Mouse (Mus musculus) embryonic facial prominence, embryonic 13.5 days (tissue): ENCODE measurements around the gene Elavl1. TPM values are rescaled to one million over a fixed set of nuclear protein-coding genes. Genes with fewer than 3 reads are reported as not detected.

Experiments used
- ATAC-seq: fragments of 200-750 bp; cut with Nextera tagmentation; 2 replicates; pipeline ENCODE4 v1.8.0; 2017; ENCODE audit warnings: low read depth; ENCODE audit not compliant: insufficient number of reproducible peaks, insufficient read depth, low FRiP score, low TSS enrichment
- H3K27ac ChIP-seq: fragments of 300-500 bp; sonication (generic); 2 replicates; pipeline ENCODE4 v1.5.1; 2015; ENCODE audit warnings: moderate library complexity, mild to moderate bottlenecking, inconsistent platforms
- H3K27me3 ChIP-seq: fragments of 300-500 bp; sonication (generic); 2 replicates; pipeline ENCODE4 v1.6.1; 2015; ENCODE audit warnings: mild to moderate bottlenecking, inconsistent platforms
- H3K36me3 ChIP-seq: fragments of 300-500 bp; sonication (generic); 2 replicates; pipeline ENCODE4 v1.6.1; 2015; ENCODE audit warnings: mild to moderate bottlenecking, inconsistent platforms
- H3K4me1 ChIP-seq: fragments of 300-500 bp; sonication (generic); 2 replicates; pipeline ENCODE4 v1.6.1; 2015; ENCODE audit warnings: inconsistent platforms
- H3K4me2 ChIP-seq: fragments of 300-500 bp; sonication (generic); 2 replicates; pipeline ENCODE4 v1.6.1; 2015; ENCODE audit warnings: moderate library complexity, mild to moderate bottlenecking, inconsistent platforms
- H3K4me3 ChIP-seq: fragments of 300-500 bp; sonication (generic); 2 replicates; pipeline ENCODE4 v1.5.1; 2015; ENCODE audit warnings: mild to moderate bottlenecking, inconsistent platforms
- H3K9ac ChIP-seq: fragments of 300-500 bp; sonication (generic); 2 replicates; pipeline ENCODE4 v1.6.1; 2015; ENCODE audit warnings: mild to moderate bottlenecking, inconsistent platforms
- H3K9me3 ChIP-seq: fragments of 300-500 bp; sonication (generic); 2 replicates; pipeline ENCODE4 v1.6.1; 2016; ENCODE audit warnings: inconsistent platforms
- WGBS: fragments of 180-500 bp; shearing (Covaris S2); methylation state at CpG from one replicate; pipeline ENCODE4 v1.1.7; 2015; ENCODE audit warnings: mixed read lengths; 5-methylcytosine and 5-hydroxymethylcytosine counted together
- polyA plus RNA-seq: library from polyadenylated mRNA; unstranded; fragments of >200 nt; fragmentation: Nextera tagmentation; extraction: Ambion mirVana; gene quantifications from 2 replicates; pipeline ENCODE4 v1.2.1, GENCODE M21; 2015

The Elavl1 gene
- polyA plus RNA-seq, 1 experiment from 2014 or later: 263 TPM

- Histone ChIP-seq H3K27ac (no peak overlapping the region), H3K4me1 (peaks cover 50% of the 10 kb centered on the region), H3K9me3 (no peaks in the 10 kb centered on the region), H3K36me3 (peaks cover 30% of the 10 kb centered on the region), H3K9ac (no peak overlapping the region), H3K4me3 (no peak overlapping the region), H3K27me3 (no peaks in the 10 kb centered on the region), H3K4me2 (no peak overlapping the region)
- 69% methylated on average over 2 of the region's 2 CpGs for WGBS
- no peak for ATAC-seq
Observed at GRCm38 (mm10) chr8:4321031-4321430, 4.2 kb downstream of the Elavl1 start.

GRCm38 (mm10) chr8:4320404-4320803 lies 4.8 kb downstream of the Elavl1 start:
- no peaks in the 10 kb centered on the region for H3K9me3 ChIP-seq
- 93% methylated on average over 1 of the region's 1 CpGs for WGBS
- H3K27me3 ChIP-seq: no peaks in the 10 kb centered on the region
- H3K9ac ChIP-seq: no peak overlapping the region
- H3K4me2 ChIP-seq: no peak overlapping the region
- H3K27ac ChIP-seq: no peak overlapping the region
- no peak overlapping the region for H3K4me3 ChIP-seq
- peaks cover 49% of the 10 kb centered on the region for H3K4me1 ChIP-seq
- peaks cover 30% of the 10 kb centered on the region for H3K36me3 ChIP-seq
- no peak for ATAC-seq

GRCm38 (mm10) chr8:4319573-4319872 lies 5.7 kb downstream of the Elavl1 start:
- Histone ChIP-seq H3K4me1 (peaks cover 49% of the 10 kb centered on the region), H3K9ac (no peak overlapping the region), H3K4me2 (no peak overlapping the region), H3K27me3 (no peaks in the 10 kb centered on the region), H3K27ac (no peak overlapping the region), H3K4me3 (no peak overlapping the region), H3K36me3 (peaks cover 30% of the 10 kb centered on the region), H3K9me3 (no peaks in the 10 kb centered on the region)
- WGBS: over 99% methylated on average over 11 of the region's 11 CpGs
- no peak for ATAC-seq

GRCm38 (mm10) chr8:4318796-4319572 lies 6.2 kb downstream of the Elavl1 start:
- Histone ChIP-seq H3K9ac (no peak overlapping the region), H3K4me2 (no peak overlapping the region), H3K27ac (no peak overlapping the region), H3K4me3 (no peak overlapping the region), H3K4me1 (peaks cover 52% of the 10 kb centered on the region), H3K9me3 (no peaks in the 10 kb centered on the region), H3K27me3 (no peaks in the 10 kb centered on the region), H3K36me3 (peaks cover 30% of the 10 kb centered on the region)
- no peak for ATAC-seq
- WGBS: 73% methylated on average over 2 of the region's 2 CpGs

- WGBS: 90% methylated on average over 5 of the region's 5 CpGs
Observed at GRCm38 (mm10) chr8:4318124-4318523, 7.1 kb downstream of the Elavl1 start.

GRCm38 (mm10) chr8:4314852-4315251 lies 10.4 kb downstream of the Elavl1 start:
- ATAC-seq: no peak
- Histone ChIP-seq H3K36me3 (peaks cover 23% of the 10 kb centered on the region), H3K4me2 (no peak overlapping the region), H3K27ac (no peak overlapping the region), H3K27me3 (no peaks in the 10 kb centered on the region), H3K4me3 (no peak overlapping the region), H3K9ac (no peak overlapping the region), H3K9me3 (no peaks in the 10 kb centered on the region), H3K4me1 (peaks cover 20% of the 10 kb centered on the region)
- 94% methylated on average over 3 of the region's 3 CpGs for WGBS

More at GRCm38 (mm10) chr8:4318124-4318523, 7.1 kb downstream of the Elavl1 start:
- H3K36me3 ChIP-seq: peaks cover 30% of the 10 kb centered on the region
- no peak overlapping the region for H3K27ac ChIP-seq
- H3K9me3 ChIP-seq: no peaks in the 10 kb centered on the region
- no peak overlapping the region for H3K4me3 ChIP-seq
- H3K9ac ChIP-seq: no peak overlapping the region
- H3K4me2 ChIP-seq: no peak overlapping the region
- peaks cover 50% of the 10 kb centered on the region for H3K4me1 ChIP-seq
- H3K27me3 ChIP-seq: no peaks in the 10 kb centered on the region
- no peak for ATAC-seq

- Histone ChIP-seq H3K27ac (no peak overlapping the region; the same call in 1 of the 2 replicates), H3K4me1 (peaks cover 12% of the 10 kb centered on the region; the same call in 1 of the 2 replicates)
Observed at GRCm38 (mm10) chr8:4313254-4314124, 11.7 kb downstream of the Elavl1 start.

GRCm38 (mm10) chr8:4312104-4312503 lies 13.1 kb downstream of the Elavl1 start:
- Histone ChIP-seq H3K27me3 (no peaks in the 10 kb centered on the region), H3K27ac (no peak overlapping the region), H3K4me1 (peaks cover 12% of the 10 kb centered on the region; the same call in 1 of the 2 replicates), H3K9ac (no peak overlapping the region), H3K9me3 (no peaks in the 10 kb centered on the region), H3K4me3 (no peak overlapping the region), H3K4me2 (no peak overlapping the region), H3K36me3 (peaks cover 39% of the 10 kb centered on the region)
- no peak for ATAC-seq

More at GRCm38 (mm10) chr8:4313254-4314124, 11.7 kb downstream of the Elavl1 start:
- no peak overlapping the region for H3K4me2 ChIP-seq
- ATAC-seq: no peak
- WGBS: 60% methylated on average over 3 of the region's 3 CpGs
- H3K4me3 ChIP-seq: no peak overlapping the region
- no peak overlapping the region for H3K9ac ChIP-seq
- no peaks in the 10 kb centered on the region for H3K9me3 ChIP-seq
- H3K27me3 ChIP-seq: no peaks in the 10 kb centered on the region
- peaks cover 32% of the 10 kb centered on the region for H3K36me3 ChIP-seq

GRCm38 (mm10) chr8:4305838-4306237 lies 19.4 kb downstream of the Elavl1 start:
- no peaks in the 10 kb centered on the region for H3K9me3 ChIP-seq
- H3K9ac ChIP-seq: no peak overlapping the region
- H3K4me2 ChIP-seq: no peak overlapping the region
- H3K4me1 ChIP-seq: no peaks in the 10 kb centered on the region
- H3K36me3 ChIP-seq: peaks cover 94% of the 10 kb centered on the region
- no peak overlapping the region for H3K4me3 ChIP-seq
- no peak for ATAC-seq
- 88% methylated on average over 2 of the region's 2 CpGs for WGBS
- H3K27ac ChIP-seq: no peak overlapping the region
- H3K27me3 ChIP-seq: no peaks in the 10 kb centered on the region

- ATAC-seq: no peak
- no peak overlapping the region for H3K4me3 ChIP-seq
Observed at GRCm38 (mm10) chr8:4304124-4304547, 21.1 kb downstream of the Elavl1 start.

GRCm38 (mm10) chr8:4297822-4298221 lies 27.4 kb downstream of the Elavl1 start:
- Histone ChIP-seq H3K4me2 (no peak overlapping the region), H3K27ac (no peak overlapping the region), H3K4me1 (no peaks in the 10 kb centered on the region), H3K27me3 (no peaks in the 10 kb centered on the region), H3K9me3 (no peaks in the 10 kb centered on the region), H3K36me3 (peaks cover 91% of the 10 kb centered on the region), H3K4me3 (no peak overlapping the region), H3K9ac (no peak overlapping the region)
- 87% methylated on average over 4 of the region's 4 CpGs for WGBS
- ATAC-seq: no peak

More at GRCm38 (mm10) chr8:4304124-4304547, 21.1 kb downstream of the Elavl1 start:
- no peak overlapping the region for H3K9ac ChIP-seq
- WGBS: 85% methylated on average over 3 of the region's 3 CpGs
- no peak overlapping the region for H3K4me2 ChIP-seq
- H3K4me1 ChIP-seq: no peaks in the 10 kb centered on the region
- H3K36me3 ChIP-seq: peaks cover 94% of the 10 kb centered on the region
- H3K27ac ChIP-seq: no peak overlapping the region
- H3K9me3 ChIP-seq: no peaks in the 10 kb centered on the region
- H3K27me3 ChIP-seq: no peaks in the 10 kb centered on the region

- Histone ChIP-seq H3K9me3 (no peaks in the 10 kb centered on the region), H3K36me3 (peaks cover 89% of the 10 kb centered on the region), H3K9ac (no peak overlapping the region), H3K4me1 (no peaks in the 10 kb centered on the region), H3K4me3 (no peak overlapping the region), H3K27me3 (no peaks in the 10 kb centered on the region), H3K4me2 (no peak overlapping the region), H3K27ac (no peak overlapping the region)
- 90% methylated on average over 5 of the region's 5 CpGs for WGBS
- no peak for ATAC-seq
Observed at GRCm38 (mm10) chr8:4292738-4293137, 32.5 kb downstream of the Elavl1 start.
